Mouse (Mus musculus) thymus, postnatal 14 days (tissue): ENCODE measurements around the gene Ttc34.
A peak's percentile ranks its signal among the peaks of the same experiment; 100 is the strongest.

Experiments used
- DNase-seq: peaks from one replicate; pipeline ENCODE4 v3.0.0; 2021

Gene Ttc34

GRCm38 (mm10) chr4:154837170-154837569 lies at the start of gene Ttc34:
Ttc34 (plus strand) TSS chr4:154837459.
- DNase-seq: peak; percentile 68

- DNase-seq: no peak
Observed at GRCm38 (mm10) chr4:154787960-154788702, 49.1 kb upstream of the Ttc34 start.

GRCm38 (mm10) chr4:154791894-154792293 lies 45.4 kb upstream of the Ttc34 start:
- DNase-seq: no peak

- DNase-seq: no peak
Observed at GRCm38 (mm10) chr4:154793499-154793898, 43.8 kb upstream of the Ttc34 start.

GRCm38 (mm10) chr4:154797834-154798233 lies 39.4 kb upstream of the Ttc34 start:
- peak; percentile 48 for DNase-seq

GRCm38 (mm10) chr4:154800543-154800942 lies 36.7 kb upstream of the Ttc34 start:
- no peak for DNase-seq

- no peak for DNase-seq
Observed at GRCm38 (mm10) chr4:154802210-154802609, 35.0 kb upstream of the Ttc34 start.

- DNase-seq: peak; percentile 25
Observed at GRCm38 (mm10) chr4:154825662-154826061, 11.6 kb upstream of the Ttc34 start.

GRCm38 (mm10) chr4:154826224-154826623 lies 11.0 kb upstream of the Ttc34 start:
- DNase-seq: no peak

- DNase-seq: no peak
Observed at GRCm38 (mm10) chr4:154827181-154827580, 10.1 kb upstream of the Ttc34 start.

- no peak for DNase-seq
Observed at GRCm38 (mm10) chr4:154827861-154828610, 9.2 kb upstream of the Ttc34 start.

GRCm38 (mm10) chr4:154831915-154832573 lies 5.2 kb upstream of the Ttc34 start:
- no peak for DNase-seq

- DNase-seq: no peak
Observed at GRCm38 (mm10) chr4:154836183-154836915, 910 bp upstream of the Ttc34 start.

GRCm38 (mm10) chr4:154838741-154839140 lies 1.5 kb downstream of the Ttc34 start:
- no peak for DNase-seq

GRCm38 (mm10) chr4:154839406-154839805 lies 2.1 kb downstream of the Ttc34 start:
- no peak for DNase-seq

- no peak for DNase-seq
Observed at GRCm38 (mm10) chr4:154852696-154853095, 15.4 kb downstream of the Ttc34 start.

GRCm38 (mm10) chr4:154853881-154854280 lies 16.6 kb downstream of the Ttc34 start:
- DNase-seq: no peak

GRCm38 (mm10) chr4:154854676-154855345 lies 17.6 kb downstream of the Ttc34 start:
- DNase-seq: no peak

- DNase-seq: peak; percentile 61
Observed at GRCm38 (mm10) chr4:154855721-154856479, 18.6 kb downstream of the Ttc34 start.

GRCm38 (mm10) chr4:154856480-154856837 lies 19.2 kb downstream of the Ttc34 start:
- no peak for DNase-seq

- DNase-seq: no peak
Observed at GRCm38 (mm10) chr4:154856882-154857281, 19.6 kb downstream of the Ttc34 start.
